Mouse (Mus musculus) monocyte, adult 2 months (primary cell): ENCODE data around the gene Ccdc69.

Experiments used
- DNase-seq, 2 experiments: peaks; one replicate each; pipeline ENCODE4 v3.0.0; 2022; ENCODE audit warnings: low spot score in 2 of 2, low read depth in 1 of 2

The Ccdc69 gene

DNA sequence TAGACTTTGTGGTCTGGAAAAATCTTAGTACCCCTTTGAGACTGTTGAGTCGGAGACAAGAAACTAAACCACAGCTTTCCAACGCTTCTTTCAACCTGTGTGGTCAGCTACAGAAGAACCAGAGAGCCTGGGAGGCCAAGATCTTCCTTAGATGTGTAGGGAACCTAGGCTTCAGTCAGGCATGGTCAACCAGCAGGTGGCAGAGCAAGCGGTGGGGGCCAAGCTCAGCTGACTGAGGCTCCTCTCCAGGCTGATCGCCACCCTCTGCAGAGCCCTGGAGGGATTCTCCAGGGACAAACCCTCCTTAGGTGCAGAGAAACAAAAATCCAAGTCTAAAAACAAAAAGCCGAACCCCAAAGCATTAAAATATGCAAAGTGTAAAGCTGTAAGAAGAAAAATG lies 31.3 kb downstream of the Ccdc69 start:
- DNase-seq, result peak in 1 of 2 experiments; percentile 14

DNA sequence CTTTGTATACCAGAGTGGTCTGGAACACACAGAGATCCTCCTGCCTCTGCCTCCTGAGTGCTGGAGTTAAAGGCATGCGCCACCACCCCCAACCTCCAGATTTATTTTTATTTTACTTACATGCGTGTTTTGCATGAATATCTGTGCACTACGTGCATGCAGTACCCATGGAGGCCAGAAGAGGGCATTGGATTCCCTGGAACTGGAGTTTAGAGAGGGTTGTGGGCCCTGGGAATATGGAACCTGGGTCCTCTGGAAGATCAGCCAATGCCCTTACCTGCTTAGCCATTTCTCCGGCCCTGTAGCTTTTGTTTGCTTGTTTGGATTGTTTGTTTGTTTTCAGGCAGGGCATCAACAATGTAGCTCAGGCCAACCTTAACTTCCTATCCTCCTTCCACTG lies 36.6 kb downstream of the Ccdc69 start:
- DNase-seq, result no peak

DNA sequence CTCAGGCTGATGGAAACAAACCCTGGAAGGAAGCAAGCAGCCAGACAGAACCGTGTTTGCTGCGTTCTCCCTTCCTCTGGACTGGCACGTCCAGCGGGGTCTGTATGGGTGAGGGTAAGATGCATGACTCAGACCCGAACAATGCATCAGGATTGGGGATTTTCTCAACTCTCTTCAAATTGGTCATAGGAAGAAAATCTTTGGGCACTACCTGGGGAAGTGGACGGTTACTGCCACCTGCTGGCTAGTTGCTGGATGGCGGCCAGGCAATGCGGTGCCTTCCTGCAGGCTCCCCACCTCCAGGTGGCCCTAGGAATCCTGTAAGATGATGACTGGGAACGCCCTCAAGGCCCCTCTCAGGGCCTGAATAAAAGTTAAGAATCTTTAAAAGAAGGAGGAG lies 38.3 kb downstream of the Ccdc69 start:
- peak; percentile 24 to 61 for DNase-seq

DNA sequence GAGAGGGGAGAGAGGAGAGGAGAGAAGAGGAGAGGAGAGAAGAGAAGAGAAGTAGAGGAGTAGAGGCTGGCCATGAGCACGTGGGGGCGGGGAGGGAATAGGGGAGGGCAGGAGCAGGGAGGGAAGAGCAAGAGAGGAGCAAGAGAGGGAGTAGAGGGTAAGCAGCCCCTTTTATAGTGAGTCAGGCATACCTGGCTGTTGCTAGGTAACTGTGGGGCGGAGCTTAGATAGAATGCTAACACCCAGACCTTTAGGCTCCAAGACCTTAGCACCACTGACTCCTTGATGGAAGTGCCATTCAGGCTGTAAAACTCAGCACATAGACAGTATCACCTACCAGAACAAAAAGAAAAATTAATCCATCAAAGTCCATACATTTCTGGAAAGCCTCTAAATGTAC lies 41.3 kb downstream of the Ccdc69 start:
- no peak for DNase-seq

DNA sequence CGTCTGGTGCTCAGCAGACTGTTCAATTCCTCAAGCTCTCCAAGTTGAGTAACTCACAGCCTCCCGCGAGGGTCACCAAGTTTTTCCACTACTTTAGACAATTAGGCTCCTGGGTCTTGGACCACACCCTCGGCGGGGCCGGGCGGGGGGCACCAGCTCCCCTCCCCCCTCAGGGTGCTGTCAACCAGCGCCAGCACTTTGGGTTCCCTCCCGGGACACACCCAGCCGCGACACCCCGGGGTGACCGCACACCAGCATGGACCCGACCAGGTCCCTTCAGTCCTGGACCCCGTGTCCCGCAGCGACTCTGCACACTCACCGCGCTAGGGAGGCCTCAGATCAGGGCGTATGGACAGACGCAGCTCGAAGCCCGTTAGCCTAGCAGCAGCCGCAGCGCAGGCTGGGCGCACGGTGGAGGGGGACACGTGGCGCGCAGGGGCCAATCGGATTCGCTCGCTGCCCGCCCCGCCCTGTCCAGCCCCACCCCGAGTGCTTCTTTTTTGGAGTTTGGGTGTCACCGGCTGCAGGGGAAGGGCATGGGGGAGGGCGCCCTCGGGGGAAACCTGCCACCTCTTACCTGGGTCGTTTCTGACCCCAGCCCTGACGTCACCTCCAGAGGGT lies 44.8 kb downstream of the Ccdc69 start, which contains the start of gene Anxa6:
Gene Anxa6, minus strand, starts transcription at position 406 of the 621 bp plus-strand sequence.
- peak; percentile 41 to 62 for DNase-seq

DNA sequence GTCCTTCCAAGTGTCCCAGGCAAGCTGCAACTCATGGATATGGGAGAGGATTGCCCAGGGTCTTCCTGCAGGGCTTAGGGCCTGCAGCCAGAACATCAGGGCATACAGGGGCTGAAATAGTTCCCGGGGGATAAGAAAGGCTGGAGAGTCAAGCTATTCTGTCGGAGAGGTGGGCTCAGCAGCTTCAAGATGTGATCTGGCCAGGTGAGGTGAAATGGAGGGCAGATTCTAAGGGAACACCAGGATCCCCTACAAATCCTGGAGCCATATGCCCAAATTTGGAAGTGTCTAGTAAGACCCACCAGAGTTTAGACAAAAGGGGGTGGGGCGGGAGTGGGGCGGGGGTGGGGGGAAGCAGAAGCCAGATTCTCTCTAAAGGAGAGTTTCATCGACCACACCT lies 45.6 kb downstream of the Ccdc69 start:
- no peak for DNase-seq

DNA sequence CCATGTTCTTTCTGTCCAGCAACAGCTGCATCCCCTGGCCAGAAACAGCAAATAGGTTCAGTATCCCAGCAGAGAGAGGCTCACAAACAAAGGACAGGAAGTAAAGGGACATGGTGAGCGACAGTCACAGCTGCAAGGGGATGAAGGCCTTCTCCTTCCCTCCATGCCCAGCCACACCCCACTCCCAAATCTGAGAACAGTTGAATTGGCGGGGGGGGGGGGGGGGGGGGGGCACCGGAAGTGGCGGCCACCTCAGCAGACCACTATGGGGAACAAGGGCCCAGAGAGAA lies 46.0 kb downstream of the Ccdc69 start:
- DNase-seq, result no peak

DNA sequence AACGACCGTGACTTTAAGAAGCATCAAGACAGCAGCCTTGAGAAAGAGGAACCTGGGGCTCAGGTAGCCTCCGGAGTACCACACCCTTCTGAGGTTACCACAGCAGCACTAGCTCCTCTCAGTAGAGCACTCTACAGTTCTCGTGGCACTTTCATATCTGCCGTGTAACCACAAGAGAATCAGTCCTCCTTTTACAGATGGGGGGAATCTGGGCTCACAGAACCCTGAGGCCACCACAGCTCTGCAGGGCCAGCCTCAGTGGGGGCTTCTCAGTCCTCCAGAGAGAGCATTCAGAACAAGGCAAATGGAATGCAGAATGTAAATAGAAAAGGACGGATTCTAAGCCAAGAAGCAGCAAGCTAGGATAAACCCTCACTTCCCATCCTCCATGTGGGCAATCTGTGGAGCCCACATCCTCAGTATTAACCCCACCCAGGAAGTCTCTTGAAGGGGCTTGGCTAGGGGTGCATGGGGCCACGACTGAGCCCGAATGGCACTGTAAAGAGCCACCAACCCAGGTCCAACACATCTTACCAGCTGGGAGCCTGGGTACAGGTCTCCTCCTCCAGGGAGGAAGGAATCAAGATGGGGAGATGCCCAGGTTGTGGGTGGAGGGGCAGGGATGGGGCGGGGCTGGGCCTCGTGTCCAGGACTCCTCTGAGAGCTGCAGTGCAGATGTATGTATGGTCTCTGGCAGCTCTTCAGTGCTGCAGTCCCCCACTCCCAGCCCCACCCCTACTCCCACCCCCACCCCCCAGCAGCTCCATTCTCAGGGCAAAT lies 46.5 kb downstream of the Ccdc69 start:
- DNase-seq, result no peak

DNA sequence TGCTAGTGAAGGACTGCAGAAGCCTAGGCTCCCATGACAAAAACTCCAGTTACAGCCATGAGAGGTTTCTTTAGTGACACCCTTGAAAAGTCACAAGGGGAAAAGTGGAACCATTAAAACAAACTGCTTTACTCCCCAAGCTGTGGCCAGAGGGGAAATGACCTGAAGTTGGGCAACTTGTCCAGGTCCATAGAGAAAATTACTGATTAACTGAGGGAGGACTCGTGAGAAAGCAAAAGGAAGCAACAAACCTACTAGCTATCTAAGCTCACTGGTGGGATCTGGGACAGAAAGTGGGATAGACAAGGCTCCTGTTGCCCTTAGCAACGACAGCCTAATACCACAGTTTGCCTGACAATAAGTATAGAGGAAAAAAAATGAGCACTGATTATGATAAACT lies 49.4 kb downstream of the Ccdc69 start:
- DNase-seq, result no peak

DNA sequence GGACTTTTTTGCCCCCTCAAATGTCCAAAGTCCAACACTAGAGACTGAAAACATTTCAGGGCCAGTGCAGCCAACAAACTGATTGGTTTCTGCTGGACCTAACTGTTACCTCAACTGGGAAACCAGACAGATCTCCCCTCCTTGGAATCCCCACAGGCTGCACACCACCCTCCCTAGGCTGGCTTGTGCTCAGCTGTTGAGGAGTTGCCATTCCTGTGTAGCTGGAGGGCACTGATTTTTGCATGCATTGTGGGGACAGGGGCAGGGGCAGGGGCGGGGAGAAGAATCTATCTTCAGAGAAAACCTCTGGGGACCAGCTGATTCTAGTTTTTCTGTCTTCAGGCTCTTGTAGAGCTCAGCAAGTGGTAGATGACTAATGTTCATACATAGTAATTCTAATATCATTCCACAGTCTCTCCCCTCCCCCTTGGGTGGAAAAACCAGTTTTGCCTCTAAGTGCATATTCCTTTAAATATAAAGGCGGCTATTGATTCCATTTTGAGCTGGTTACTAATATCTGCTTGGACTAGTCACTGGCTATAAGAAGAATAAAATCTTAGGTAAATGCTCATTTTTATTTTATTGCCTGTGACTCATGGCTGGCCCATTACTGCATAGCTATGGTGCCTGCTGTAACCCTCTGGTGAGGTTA lies 50.6 kb downstream of the Ccdc69 start:
- DNase-seq, result no peak

DNA sequence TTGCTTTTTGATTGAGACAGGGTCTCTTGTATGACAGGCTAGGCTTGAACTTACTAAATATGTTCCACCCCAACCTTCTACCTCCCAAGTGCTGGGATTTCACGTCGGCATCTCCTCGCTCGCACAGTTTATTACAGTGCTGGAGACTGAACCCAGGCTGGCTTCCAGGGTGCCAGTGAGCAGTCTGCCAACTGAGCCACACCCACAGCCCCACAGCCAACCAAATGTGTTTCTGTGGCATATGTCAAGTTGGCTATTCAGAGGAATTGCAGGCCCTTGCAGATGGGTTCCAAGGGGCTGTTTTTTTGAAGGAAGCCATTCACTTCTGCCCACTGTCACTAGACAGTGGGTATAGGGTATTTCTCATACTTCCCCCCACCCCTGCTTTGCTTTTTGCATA lies 52.0 kb downstream of the Ccdc69 start:
- DNase-seq, result no peak

DNA sequence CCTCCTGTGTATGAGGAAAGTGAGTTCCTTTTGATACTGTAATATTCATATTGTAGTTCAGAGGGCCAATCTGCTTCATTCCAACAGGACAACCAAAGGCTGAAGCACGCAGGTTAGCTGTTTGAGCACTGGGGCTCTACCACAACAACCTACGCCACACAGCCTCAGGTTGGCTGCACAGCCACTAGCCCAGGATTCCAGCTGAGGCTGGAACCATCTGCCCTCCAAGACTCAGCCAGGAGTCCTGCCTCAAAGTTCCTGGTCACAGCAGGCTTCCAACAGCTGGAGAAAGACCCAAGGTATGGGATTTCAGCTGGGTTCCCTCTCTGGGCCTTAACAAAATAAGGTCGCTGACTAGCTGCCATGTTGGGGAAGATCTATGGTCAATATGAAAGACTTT lies 54.3 kb downstream of the Ccdc69 start:
- no peak for DNase-seq

DNA sequence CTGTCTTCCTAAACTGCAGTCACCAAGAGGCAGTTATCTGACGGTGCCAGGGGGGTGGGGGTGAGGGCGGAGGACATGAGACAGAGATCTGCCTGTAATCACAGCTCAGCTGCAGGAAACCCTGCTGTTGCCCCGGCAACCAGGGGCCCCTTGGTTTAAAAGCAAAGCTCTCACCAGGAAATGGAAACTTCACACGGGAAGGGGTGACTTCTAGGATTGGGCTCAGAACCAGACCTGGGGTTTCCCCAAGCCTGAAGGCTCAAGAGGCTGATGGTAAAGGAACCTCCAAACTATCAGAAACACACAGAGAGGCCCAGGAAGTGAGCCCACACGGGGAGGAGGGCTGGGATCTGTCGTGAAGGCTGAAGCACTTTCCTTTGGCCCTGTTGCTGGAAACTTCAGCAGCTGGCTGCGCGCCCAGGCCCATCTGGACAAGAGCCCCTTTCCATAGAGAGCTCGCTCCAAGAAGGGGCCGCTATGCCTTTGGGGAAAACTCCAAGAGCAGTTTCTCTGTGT lies 54.8 kb downstream of the Ccdc69 start:
- peak; percentile 33 to 67 for DNase-seq

DNA sequence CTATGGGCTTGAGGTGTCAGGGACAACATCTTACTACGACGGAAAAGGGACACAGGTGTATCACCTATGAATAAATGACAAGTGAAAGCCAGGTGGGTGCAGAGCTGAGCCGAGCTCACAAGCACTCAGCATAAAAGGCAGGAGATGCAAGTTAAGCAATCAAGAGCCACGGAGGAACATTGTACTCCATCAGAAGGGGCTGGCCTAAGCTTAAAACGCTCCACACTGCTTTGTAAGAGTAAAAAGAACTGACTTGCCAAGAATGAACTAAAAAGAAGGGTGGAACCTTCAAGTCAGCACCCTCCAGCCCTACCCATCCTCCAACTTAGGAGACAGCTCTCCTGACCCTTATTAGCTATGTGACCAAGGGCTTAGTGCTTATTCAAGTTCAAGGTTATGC lies 55.4 kb downstream of the Ccdc69 start:
- DNase-seq, result no peak

DNA sequence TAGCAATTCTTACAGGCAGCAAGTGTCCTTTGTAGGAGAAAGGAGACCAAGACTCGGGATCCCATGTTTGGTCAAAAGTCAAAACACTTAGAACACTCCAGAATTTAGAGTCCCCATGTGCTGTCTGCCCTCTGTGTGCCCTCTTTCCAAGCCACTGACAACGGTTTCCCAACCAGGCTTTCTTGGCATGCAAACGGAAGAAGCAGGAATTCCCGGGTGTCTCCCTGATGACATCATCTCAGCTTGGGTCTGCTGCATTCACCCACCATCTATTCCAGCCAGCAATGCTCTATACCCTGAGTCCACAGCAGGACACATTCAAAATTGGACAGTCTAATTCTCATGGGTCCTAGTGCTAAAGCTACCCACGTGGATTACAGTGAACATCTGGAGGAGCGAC lies 56.1 kb downstream of the Ccdc69 start:
- DNase-seq, result no peak

DNA sequence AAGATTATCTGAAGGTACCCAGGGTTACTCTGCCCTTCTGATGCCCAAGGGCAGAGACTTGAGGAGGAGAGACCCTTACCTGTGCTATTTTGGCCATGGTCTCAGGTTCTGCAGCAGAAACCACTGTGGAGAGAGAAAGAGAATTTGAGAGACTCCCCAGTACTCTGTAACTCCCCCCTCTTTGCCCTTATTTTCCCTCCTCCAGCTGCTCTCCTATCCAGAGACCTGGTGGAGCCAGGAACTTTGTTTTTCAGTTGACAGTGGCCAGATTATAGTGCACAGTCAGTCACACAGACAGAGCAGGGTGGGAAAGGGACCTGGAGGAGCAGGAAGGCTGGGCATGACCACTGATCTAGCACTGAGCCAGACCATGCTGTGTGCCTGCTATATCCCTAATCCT lies 56.5 kb downstream of the Ccdc69 start:
- DNase-seq, result no peak

DNA sequence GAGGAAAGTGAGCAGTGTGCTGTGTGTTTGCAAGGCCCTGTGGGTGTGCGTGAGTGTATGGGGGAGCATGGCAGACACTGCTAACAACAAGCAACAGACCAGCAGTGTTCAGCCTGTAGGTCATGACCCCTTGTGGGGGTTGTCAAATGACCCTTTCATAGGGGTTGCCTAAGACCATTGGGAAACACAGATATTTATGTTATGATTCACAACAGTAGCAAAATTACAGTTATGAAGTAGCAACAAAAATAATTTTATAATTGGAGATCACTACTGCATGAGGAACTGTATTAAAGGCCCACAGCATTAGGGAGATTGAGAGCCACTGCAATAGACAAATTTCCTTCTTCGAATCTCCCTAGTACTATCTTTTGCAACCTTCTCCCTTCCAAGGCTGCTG lies 58.2 kb downstream of the Ccdc69 start:
- no peak for DNase-seq

DNA sequence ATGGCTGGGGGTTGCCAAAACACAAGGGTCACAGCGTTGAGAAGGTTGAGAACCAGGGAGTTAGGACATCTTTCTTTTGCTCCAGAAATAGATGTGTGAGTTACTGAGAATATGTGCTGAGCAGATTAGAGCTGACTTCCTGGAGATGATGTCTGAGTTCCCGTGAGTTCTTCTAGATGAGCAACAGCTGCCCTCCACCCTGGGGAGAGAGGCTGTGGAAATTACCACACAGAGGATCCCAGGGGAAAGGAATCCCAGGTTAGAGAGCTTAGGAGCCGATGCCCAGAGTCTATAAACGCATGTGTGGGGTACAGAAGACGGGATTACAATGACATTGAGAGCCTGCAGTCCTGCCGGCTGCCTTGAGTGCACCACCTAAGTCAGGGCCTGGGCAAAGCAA lies 59.9 kb downstream of the Ccdc69 start:
- no peak for DNase-seq

DNA sequence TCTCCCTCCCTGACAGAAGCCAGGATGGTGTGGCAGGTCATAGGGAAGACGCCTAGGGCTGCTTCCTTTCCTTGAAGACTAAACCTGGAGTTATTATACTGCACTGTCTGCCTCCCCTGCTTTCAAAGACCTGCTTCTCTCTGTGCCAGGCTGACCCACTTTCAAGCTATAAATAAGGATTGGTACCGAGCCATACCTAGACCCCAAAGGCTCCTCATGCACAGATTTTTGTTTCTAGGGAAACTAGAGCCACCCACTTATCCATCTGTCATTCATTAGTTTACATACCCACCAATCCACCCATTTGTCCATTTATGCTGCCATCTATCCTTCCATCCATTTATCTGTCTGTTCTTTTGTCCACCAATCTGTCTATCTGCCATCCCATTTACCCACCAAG lies 60.7 kb downstream of the Ccdc69 start:
- no peak for DNase-seq

DNA sequence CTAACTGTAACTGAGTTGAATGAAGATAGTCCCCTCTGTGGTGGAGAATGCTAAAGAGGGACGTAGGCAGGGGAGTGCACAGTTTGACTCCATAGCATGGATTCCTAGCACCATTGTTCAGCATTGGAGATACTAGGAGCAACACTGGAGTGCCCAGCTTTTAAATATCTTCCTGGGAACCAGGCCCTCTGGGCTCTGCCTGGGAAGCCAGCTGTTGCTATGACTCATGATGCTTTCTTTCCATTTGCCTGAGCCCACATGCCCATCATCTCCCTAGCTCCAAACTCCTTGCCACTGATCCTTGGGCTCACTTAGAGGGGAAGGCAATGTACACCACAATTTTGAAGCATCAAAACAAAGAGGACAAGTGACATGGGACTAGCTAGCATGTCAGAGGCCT lies 61.2 kb downstream of the Ccdc69 start:
- DNase-seq, result no peak

DNA sequence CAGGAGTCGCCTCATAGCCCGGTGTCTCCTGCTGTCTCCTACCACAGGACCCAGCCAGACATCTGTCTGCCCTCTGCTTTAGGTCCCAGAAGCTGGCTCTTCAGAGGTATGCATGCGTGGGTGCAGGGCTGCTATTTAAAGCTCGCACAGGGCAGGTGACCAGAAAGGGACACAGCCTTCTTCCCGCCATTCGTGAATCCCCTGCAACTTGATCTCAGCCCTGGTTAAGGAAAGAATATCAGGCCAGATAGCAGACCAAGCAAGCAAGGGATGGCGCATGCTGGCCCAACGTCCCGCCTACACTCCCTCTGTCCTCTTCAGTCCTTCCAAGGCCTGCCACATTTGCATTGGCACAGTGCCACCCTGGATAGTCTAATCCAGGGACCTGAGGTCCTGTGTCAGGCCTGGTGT lies 62.1 kb downstream of the Ccdc69 start:
- no peak for DNase-seq

DNA sequence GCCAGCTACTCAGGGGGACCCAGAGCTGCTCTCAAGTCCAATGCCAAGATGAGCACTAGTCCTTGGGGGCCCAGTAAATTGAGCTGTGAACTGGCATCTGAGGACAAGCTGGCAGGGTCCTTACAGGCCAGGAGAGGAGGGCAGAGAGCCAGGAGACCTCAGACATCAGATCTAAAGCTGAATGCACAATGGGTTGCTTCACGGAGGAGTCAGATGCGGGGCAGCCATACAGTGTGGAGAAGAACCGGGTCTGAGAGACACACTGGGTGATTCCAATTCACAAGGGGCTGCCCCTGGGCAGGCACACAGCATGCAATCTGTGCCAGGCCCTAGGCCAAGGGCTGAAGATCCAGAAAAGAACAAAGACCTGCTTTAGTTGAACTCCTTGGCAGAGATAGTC lies 62.7 kb downstream of the Ccdc69 start:
- no peak for DNase-seq
